Mouse (Mus musculus) midbrain, embryonic 13.5 days (tissue): ENCODE data around the gene Axl. TPM values are rescaled to one million over a fixed set of nuclear protein-coding genes. Genes with fewer than 3 reads are reported as not detected.

Experiments used
- ATAC-seq: fragments of 200-750 bp; cut with Nextera tagmentation; 2 replicates; pipeline ENCODE4 v1.8.0; 2017; ENCODE audit warnings: mild to moderate bottlenecking, moderate TSS enrichment, moderate library complexity
- H3K27ac ChIP-seq: fragments of 300-500 bp; sonication (generic); 2 replicates; pipeline ENCODE4 v1.5.1; 2015; ENCODE audit warnings: inconsistent platforms, mild to moderate bottlenecking, moderate library complexity
- H3K27me3 ChIP-seq: fragments of 300-500 bp; sonication (generic); 2 replicates; pipeline ENCODE4 v1.6.1; 2015; ENCODE audit warnings: mild to moderate bottlenecking, inconsistent platforms
- H3K36me3 ChIP-seq: fragments of 300-500 bp; sonication (generic); 2 replicates; pipeline ENCODE4 v1.6.1; 2015; ENCODE audit warnings: mild to moderate bottlenecking, inconsistent platforms
- H3K4me1 ChIP-seq: fragments of 300-500 bp; sonication (generic); replicated peaks from 2 replicates; pipeline ENCODE4 v1.6.1; 2015; ENCODE audit warnings: inconsistent platforms
- H3K4me2 ChIP-seq: fragments of 300-500 bp; sonication (generic); replicated peaks from 2 replicates; pipeline ENCODE4 v1.6.1; 2015; ENCODE audit warnings: moderate library complexity, mild to moderate bottlenecking, inconsistent platforms
- H3K4me3 ChIP-seq: fragments of 300-500 bp; sonication (generic); replicated peaks from 2 replicates; pipeline ENCODE4 v1.5.1; 2015; ENCODE audit warnings: mild to moderate bottlenecking, inconsistent platforms
- H3K9ac ChIP-seq: fragments of 300-500 bp; sonication (generic); replicated peaks from 2 replicates; pipeline ENCODE4 v1.6.1; 2015; ENCODE audit warnings: mild to moderate bottlenecking, inconsistent platforms
- H3K9me3 ChIP-seq: fragments of 300-500 bp; sonication (generic); 2 replicates; pipeline ENCODE4 v1.6.1; 2016; ENCODE audit warnings: mild to moderate bottlenecking, inconsistent platforms
- WGBS: fragments of 180-500 bp; shearing (Covaris S2); methylation state at CpG from one replicate; pipeline ENCODE4 v1.1.7; 2015; 5-methylcytosine and 5-hydroxymethylcytosine counted together
- microRNA-seq: library from miRNA; unstranded; fragments of <30 nt; microRNA quantifications from one replicate; pipeline ENCODE4, GENCODE M21; 2016
- polyA plus RNA-seq: library from polyadenylated mRNA; unstranded; fragments of >200 nt; fragmentation: Nextera tagmentation; extraction: Ambion mirVana; gene quantifications from 2 replicates; pipeline ENCODE4 v1.2.1, GENCODE M21; 2015

The Axl gene
- polyA plus RNA-seq, 1 experiment from 2014 or later: 17.5 TPM

DNA sequence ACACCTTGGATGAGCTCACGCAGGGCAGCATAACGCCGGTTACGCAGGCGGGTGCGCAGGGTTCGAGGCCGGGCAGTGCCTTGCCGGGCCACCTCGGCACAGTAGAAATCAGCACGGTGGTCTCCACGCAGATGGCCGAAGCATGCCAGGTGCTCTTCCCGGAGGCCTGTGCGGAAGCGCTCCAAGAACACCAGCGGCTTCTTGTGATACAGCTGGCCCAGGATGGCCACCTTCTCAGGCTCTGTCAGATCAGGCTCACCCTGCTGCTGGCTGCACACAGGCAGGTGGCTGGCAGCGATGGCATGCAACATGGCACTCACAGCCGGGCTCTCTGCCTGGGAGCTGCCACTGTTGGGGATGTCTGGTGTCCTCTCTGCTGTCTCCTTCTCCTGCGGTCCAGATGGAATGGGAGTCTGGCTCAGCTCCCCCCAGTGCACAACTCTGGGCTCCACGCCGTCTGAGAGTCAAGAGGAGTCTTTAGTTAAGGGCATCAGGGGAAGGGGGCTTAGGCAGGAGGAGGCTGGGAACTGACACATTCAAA lies 72.7 kb downstream of the Axl start:
- WGBS: 95% methylated on average over 22 of the region's 22 CpGs
- Histone ChIP-seq H3K9ac (no peak overlapping the region), H3K36me3 (peaks cover 54% of the 10 kb centered on the region), H3K27ac (no peak overlapping the region), H3K4me1 (peaks cover 36% of the 10 kb centered on the region), H3K4me2 (no peak overlapping the region), H3K9me3 (no peaks in the 10 kb centered on the region), H3K27me3 (no peaks in the 10 kb centered on the region), H3K4me3 (no peak overlapping the region)
- no peak for ATAC-seq

DNA sequence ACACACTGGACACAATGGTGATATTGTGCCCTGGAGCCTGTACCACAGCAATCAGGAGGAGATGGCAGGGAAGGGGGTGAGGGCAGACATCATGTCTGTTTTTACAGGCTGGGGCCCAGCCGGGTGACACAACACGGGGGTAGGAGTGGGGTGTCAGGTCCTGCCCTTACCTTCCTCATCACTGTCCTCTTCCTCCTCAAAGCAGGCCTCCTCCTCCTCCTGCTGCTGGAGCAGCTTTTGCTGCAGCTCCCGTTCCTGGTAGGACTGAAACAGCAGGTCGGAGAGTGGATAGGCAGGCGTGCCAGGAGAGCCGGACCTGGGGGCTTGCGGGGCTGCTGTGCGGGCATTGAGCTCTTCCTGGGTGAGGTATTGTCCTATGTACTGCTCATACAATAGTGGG lies 73.9 kb downstream of the Axl start:
- WGBS: 92% methylated on average over 8 of the region's 8 CpGs

DNA sequence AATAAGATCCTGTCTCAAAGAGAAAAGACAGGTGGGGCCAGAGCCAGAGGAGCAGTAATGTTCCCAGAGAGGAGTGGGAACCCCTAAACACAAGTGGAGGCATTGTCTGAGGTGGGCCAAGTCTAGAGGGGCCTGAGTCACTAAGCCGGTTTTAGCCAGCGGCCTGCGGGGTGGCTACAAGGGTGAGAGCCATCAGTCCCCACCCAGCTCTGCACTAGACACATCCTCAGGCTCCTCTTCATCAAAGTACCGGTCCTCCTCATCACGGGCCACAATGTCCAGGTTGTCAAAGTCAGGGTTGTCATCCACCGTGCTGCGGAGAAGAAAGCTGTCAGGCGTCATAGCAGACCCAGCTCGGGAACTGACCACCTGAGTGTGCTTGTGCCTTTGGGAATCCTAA lies 75.7 kb downstream of the Axl start:
- ATAC-seq: no peak
- Histone ChIP-seq H3K4me1 (peaks cover 35% of the 10 kb centered on the region), H3K9me3 (no peaks in the 10 kb centered on the region), H3K36me3 (peaks cover 47% of the 10 kb centered on the region), H3K4me3 (no peak overlapping the region), H3K27ac (no peak overlapping the region), H3K27me3 (no peaks in the 10 kb centered on the region), H3K4me2 (no peak overlapping the region), H3K9ac (no peak overlapping the region)
- WGBS: 92% methylated on average over 9 of the region's 9 CpGs

More for the DNA sequence above, 73.9 kb downstream of the Axl start:
- no peak overlapping the region for H3K27ac ChIP-seq
- H3K36me3 ChIP-seq: peaks cover 47% of the 10 kb centered on the region
- H3K27me3 ChIP-seq: no peaks in the 10 kb centered on the region
- peaks cover 46% of the 10 kb centered on the region for H3K4me1 ChIP-seq
- no peaks in the 10 kb centered on the region for H3K9me3 ChIP-seq
- no peak overlapping the region for H3K4me2 ChIP-seq
- no peak for ATAC-seq
- H3K4me3 ChIP-seq: no peak overlapping the region
- no peak overlapping the region for H3K9ac ChIP-seq

DNA sequence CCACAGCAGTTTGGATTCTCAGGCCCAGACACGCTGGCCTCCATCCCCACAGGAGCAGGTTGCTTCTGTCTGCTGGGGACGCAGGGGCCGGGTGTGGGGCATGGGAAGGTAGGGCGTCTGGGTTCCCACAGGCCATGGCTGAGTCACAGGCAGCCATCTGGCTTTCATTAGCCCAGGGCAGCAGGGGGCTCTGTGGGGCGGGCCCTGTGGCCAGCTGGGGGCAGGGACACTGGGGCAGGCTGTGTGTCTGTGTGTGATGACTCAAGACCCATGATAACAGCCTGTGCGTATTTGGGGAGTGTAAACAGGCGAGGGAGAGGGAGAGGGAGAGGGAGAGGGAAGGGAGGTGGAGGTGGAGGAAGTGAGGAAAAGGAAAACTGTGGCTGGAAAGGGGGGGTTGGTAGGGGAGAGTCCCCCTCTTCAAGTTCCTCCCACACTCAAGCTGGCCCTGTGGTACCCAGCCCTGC lies 76.7 kb downstream of the Axl start:
- Histone ChIP-seq H3K27ac (0 out of 2 replicates have a peak overlapping the region, but pooled peaks have one; percentile 15), H3K27me3 (no peaks in the 10 kb centered on the region), H3K4me1 (peaks cover 26% of the 10 kb centered on the region), H3K9me3 (no peaks in the 10 kb centered on the region), H3K4me3 (no peak overlapping the region), H3K4me2 (no peak overlapping the region), H3K36me3 (peaks cover 47% of the 10 kb centered on the region), H3K9ac (no peak overlapping the region; the same call in 1 of the 2 replicates)
- WGBS: 36% methylated on average over 7 of the region's 7 CpGs
- ATAC-seq: 0 out of 2 replicates have a peak, but pooled peaks have one; percentile 16

DNA sequence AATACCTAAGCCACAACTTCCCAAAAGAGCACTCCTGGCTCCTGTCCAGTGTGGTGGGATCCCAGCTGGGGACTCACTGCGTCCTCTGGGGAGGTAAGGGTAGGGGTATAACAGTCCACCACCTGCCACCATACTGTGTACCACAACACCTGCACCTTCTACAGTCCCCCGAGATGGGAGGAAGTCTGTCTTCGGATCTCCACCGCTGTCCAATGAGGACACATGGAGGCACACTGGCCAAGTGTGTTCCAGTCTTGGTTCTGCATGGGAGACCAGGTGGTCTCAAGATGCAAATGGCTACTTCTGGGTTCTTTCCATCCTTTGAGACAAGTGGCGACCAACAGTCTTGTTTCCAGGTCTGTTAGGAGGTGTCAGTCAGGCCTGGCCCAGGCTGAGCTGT lies 77.3 kb downstream of the Axl start:
- H3K9ac ChIP-seq: no peak overlapping the region
- H3K36me3 ChIP-seq: peaks cover 47% of the 10 kb centered on the region
- ATAC-seq: peak; percentile 18; the same call in 1 of the 2 replicates
- H3K9me3 ChIP-seq: no peaks in the 10 kb centered on the region
- no peaks in the 10 kb centered on the region for H3K27me3 ChIP-seq
- H3K4me1 ChIP-seq: peaks cover 26% of the 10 kb centered on the region
- H3K27ac ChIP-seq: 0 out of 2 replicates have a peak overlapping the region, but pooled peaks have one; percentile 15
- no peak overlapping the region for H3K4me3 ChIP-seq
- WGBS: 78% methylated on average over 5 of the region's 5 CpGs
- no peak overlapping the region for H3K4me2 ChIP-seq

DNA sequence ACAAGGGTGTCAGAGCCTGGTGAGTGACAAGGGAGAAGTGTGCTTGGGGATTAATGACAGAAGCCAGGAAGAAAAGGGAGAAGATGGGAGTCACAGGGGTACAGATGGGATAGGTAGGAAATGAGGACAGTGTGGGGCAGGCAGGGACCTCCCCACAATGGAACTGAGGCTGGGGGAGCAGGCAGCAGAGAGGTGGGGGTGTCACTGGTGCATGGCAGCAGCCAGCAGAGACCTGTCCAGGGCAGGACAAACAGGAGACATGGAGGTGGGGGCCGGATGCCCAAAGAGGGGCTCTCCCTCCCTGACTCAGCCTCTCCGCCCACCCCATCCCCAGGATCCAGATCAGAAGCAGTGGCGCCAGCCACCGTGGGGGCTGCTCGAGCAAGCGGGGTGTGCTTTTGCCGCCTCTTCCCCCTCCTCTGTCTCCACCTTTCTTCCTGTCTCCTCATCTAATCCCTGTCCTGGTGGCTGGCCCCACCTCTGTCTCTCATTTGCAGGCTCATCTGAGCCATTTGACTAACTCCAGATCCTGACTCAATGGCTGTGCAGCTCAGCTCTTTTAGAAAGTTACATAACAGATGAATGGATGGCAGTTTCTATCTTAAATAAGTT lies 77.9 kb downstream of the Axl start:
- Histone ChIP-seq H3K36me3 (peaks cover 42% of the 10 kb centered on the region), H3K4me1 (peaks cover 26% of the 10 kb centered on the region), H3K4me3 (no peak overlapping the region), H3K4me2 (peak overlapping the region; percentile 13; the same call in 1 of the 2 replicates), H3K9ac (peak overlapping the region; percentile 58), H3K9me3 (no peaks in the 10 kb centered on the region), H3K27ac (no peak overlapping the region), H3K27me3 (no peaks in the 10 kb centered on the region)
- ATAC-seq: peak; percentile 35
- WGBS: 5% methylated on average over 7 of the region's 7 CpGs

DNA sequence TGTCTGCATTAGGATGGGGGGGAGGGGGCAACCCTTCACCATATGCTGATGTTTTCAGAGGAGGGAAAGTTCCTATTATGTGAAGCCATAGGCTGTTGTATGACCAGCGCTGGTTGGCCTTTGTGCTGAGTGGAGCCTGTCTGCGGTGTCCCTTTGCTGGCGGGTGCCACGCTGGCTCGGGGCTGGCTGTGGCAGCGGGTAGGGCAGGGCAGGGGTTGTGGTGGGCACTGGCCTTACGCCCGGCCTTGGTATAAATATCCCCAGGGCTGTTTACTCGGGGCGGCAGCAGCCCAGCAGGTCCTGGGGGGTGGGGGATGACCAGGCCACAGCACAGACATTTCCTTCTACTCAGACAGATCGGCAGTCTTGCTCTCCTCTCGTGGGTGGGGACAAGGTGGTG lies 78.5 kb downstream of the Axl start:
- Histone ChIP-seq H3K27ac (no peak overlapping the region), H3K4me1 (peaks cover 29% of the 10 kb centered on the region), H3K4me3 (no peak overlapping the region), H3K36me3 (peaks cover 35% of the 10 kb centered on the region), H3K9me3 (no peaks in the 10 kb centered on the region), H3K27me3 (peaks cover 6% of the 10 kb centered on the region), H3K9ac (peak overlapping the region; percentile 58; the same call in 1 of the 2 replicates), H3K4me2 (0 out of 2 replicates have a peak overlapping the region, but pooled peaks have one; percentile 13)
- peak; percentile 18; the same call in 1 of the 2 replicates for ATAC-seq
- 18% methylated on average over 12 of the region's 12 CpGs for WGBS

DNA sequence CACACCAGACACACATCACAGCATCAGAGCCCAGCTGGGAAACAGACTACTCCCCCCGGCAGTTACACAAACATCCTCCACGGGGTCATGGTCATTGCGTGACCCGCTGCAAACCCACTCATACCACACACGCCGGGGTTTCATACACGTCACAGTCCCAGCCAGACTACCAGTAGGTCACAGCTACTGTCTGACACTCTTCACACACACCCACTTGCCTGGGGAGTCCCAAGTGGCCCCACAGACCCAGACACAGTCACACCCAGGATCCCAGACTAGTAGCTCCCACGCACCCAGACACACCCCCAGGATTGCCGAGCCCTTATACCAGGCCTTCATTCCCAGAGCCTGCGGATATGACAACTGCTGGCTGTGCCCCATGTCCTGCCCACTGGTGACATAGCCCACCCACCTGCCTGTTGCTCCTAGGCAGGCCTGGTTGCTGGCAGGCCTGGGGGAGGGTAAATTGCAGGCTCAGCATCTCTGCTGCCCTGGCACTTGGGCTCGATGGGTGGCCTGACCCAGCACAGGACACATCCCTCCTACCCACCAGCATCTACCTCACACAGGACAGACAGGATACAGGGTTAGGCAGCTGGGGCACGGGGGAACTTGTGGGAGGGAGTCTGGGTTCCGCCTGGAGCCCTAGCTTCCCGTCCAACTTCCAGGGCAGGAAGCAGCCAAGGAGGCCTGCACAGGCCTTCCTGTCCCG lies 80.8 kb downstream of the Axl start:
- Histone ChIP-seq H3K9me3 (no peaks in the 10 kb centered on the region), H3K27me3 (peaks cover 15% of the 10 kb centered on the region), H3K36me3 (peaks cover 13% of the 10 kb centered on the region), H3K4me2 (no peak overlapping the region), H3K4me1 (peaks cover 41% of the 10 kb centered on the region), H3K9ac (no peak overlapping the region), H3K4me3 (no peak overlapping the region), H3K27ac (peak overlapping the region; percentile 35)
- ATAC-seq: no peak
- 68% methylated on average over 15 of the region's 15 CpGs for WGBS

Small RNA genes lying within 50 kb of the gene (microRNA-seq; reads per million reads assigned to microRNA genes)
- gene Gm24865: not detected

Other genes with a start within 250 kb of the Axl start
- gene Ceacam2, start 248.8 kb downstream of the Axl start, polyA plus RNA-seq: not detected in 2 replicates
- gene Erich4, start 172.8 kb downstream of the Axl start, polyA plus RNA-seq: not detected in 2 replicates
- 31.5 and 34.2 TPM in 2 replicates for gene Dmac2, start 169.3 kb downstream of the Axl start, polyA plus RNA-seq
- gene B3gnt8, start 162.1 kb downstream of the Axl start, polyA plus RNA-seq: 0.55 and 0.57 TPM in 2 replicates
- gene Bckdha, start 129.7 kb downstream of the Axl start, polyA plus RNA-seq: 47.9 and 50.5 TPM in 2 replicates
- 44.2 and 44.8 TPM in 2 replicates for gene Exosc5, start 129.5 kb downstream of the Axl start, polyA plus RNA-seq
- 8.8 and 9.7 TPM in 2 replicates for gene Tmem91, start 113.5 kb downstream of the Axl start, polyA plus RNA-seq
- 40.3 and 41.4 TPM in 2 replicates for gene B9d2, start 107.9 kb downstream of the Axl start, polyA plus RNA-seq
- 0.59 and 1.2 TPM in 2 replicates for gene Tgfb1, start 101.7 kb downstream of the Axl start, polyA plus RNA-seq
- 29.9 and 35.9 TPM in 2 replicates for gene Ccdc97, start 69.6 kb downstream of the Axl start, polyA plus RNA-seq
- gene Hnrnpul1, start 33.9 kb downstream of the Axl start, polyA plus RNA-seq: 53.5 and 56.2 TPM in 2 replicates
- 0.84 and 1.0 TPM in 2 replicates for gene Cyp2s1, start 28.2 kb upstream of the Axl start, polyA plus RNA-seq
- gene Cyp2b10, start 108.9 kb upstream of the Axl start, polyA plus RNA-seq: not detected in 2 replicates